Mouse (Mus musculus) yolk sac, embryonic 10.5 days (tissue): ENCODE data around the gene Ttc36.
"Not testable (repeated sequence)": the region's sequence is repeated elsewhere in the genome, so short reads cannot be mapped to it uniquely, and the experiment has no call there.

Source experiments
- DNase-seq: peaks from one replicate; pipeline ENCODE4 v3.0.0-alpha.2; 2017; ENCODE audit warnings: low spot score

Ttc36 gene

GRCm38 (mm10) chr9:44772750-44773651, 29.9 kb downstream of the Ttc36 start:
- peak; percentile 94 for DNase-seq

GRCm38 (mm10) chr9:44772392-44772749, 30.5 kb downstream of the Ttc36 start:
- DNase-seq: no peak

GRCm38 (mm10) chr9:44771376-44771775, 31.5 kb downstream of the Ttc36 start:
- no peak for DNase-seq

GRCm38 (mm10) chr9:44768029-44768394, 34.9 kb downstream of the Ttc36 start:
- not testable (repeated sequence) for DNase-seq

- peak; percentile 92 for DNase-seq
Measured at GRCm38 (mm10) chr9:44767101-44768028, 35.5 kb downstream of the Ttc36 start, which contains the start of the genes Arcn1 and Ift46. TSS of gene Arcn1 (minus strand) at chr9:44767845. TSS of gene Ift46 (plus strand) at chr9:44767908.

GRCm38 (mm10) chr9:44760873-44761272, 42.0 kb downstream of the Ttc36 start:
- DNase-seq: no peak
